Mouse (Mus musculus) liver, embryonic 14.5 days (tissue): ENCODE measurements around the gene Kirrel3. TPM values are rescaled to one million over a fixed set of nuclear protein-coding genes. Genes with fewer than 3 reads are reported as not detected.

Experiments used
- ATAC-seq: fragments of 200-750 bp; cut with Nextera tagmentation; 2 replicates; pipeline ENCODE4 v1.8.0; 2017; ENCODE audit warnings: moderate number of reproducible peaks, mild to moderate bottlenecking, moderate library complexity; ENCODE audit not compliant: insufficient read depth
- DNase-seq, 3 experiments: peaks; one replicate each; pipeline ENCODE4 v3.0.0-alpha.2; 2012 to 2013; ENCODE audit warnings: low read depth in 3 of 3, low spot score in 3 of 3
- H3K27ac ChIP-seq: fragments of 300-500 bp; sonication (generic); 2 replicates; pipeline ENCODE4 v1.5.1; 2014; ENCODE audit warnings: moderate library complexity, mild to moderate bottlenecking, control low read depth, inconsistent platforms
- H3K27me3 ChIP-seq: fragments of 300-500 bp; sonication (generic); 2 replicates; pipeline ENCODE4 v1.6.1; 2014; ENCODE audit warnings: mild to moderate bottlenecking, low read length, moderate library complexity; ENCODE audit not compliant: control insufficient read depth, insufficient read depth
- H3K36me3 ChIP-seq: fragments of 300-500 bp; sonication (generic); replicated peaks from 2 replicates; pipeline ENCODE4 v1.6.1; 2014; ENCODE audit warnings: low read depth; ENCODE audit not compliant: control insufficient read depth, insufficient read depth
- H3K4me1 ChIP-seq, 2 experiments: fragments of 200-500 bp in 1 of 2; fragments of 300-500 bp in 1 of 2; sonication (generic) in 1 of 2; replicated peaks; 2 replicates each; pipeline ENCODE4 v1.6.1; 2012 to 2014; ENCODE audit warnings: antibody characterized with exemption in 1 of 2, inconsistent platforms in 1 of 2, low read length in 1 of 2; ENCODE audit not compliant: control insufficient read depth in 2 of 2, insufficient read depth in 2 of 2
- H3K4me2 ChIP-seq: fragments of 300-500 bp; sonication (generic); 2 replicates; pipeline ENCODE4 v1.6.1; 2014; ENCODE audit warnings: low read depth, mild to moderate bottlenecking, control low read depth, moderate library complexity
- H3K4me3 ChIP-seq, 2 experiments: fragments of 200-500 bp in 1 of 2; fragments of 300-500 bp in 1 of 2; sonication (generic) in 1 of 2; 2 replicates each; pipeline ENCODE4 v1.5.1; 2012 to 2014; ENCODE audit warnings: low read depth in 2 of 2, low read length in 2 of 2, mild to moderate bottlenecking in 2 of 2, control low read depth in 1 of 2, inconsistent platforms in 1 of 2, moderate library complexity in 1 of 2; ENCODE audit not compliant: insufficient read depth in 1 of 2
- H3K9ac ChIP-seq: fragments of 300-500 bp; sonication (generic); replicated peaks from 2 replicates; pipeline ENCODE4 v1.6.1; 2014; ENCODE audit warnings: mild to moderate bottlenecking, control low read depth, moderate library complexity
- H3K9me3 ChIP-seq: fragments of 300-500 bp; sonication (generic); 2 replicates; pipeline ENCODE4 v1.6.1; 2016; ENCODE audit warnings: low read length, mixed read lengths; ENCODE audit not compliant: control insufficient read depth
- CTCF ChIP-seq: IDR thresholded peaks from 2 replicates; pipeline ENCODE4 v1.5.1; 2016; ENCODE audit warnings: antibody characterized with exemption, low read depth, control low read depth
- EP300 ChIP-seq: IDR thresholded peaks from 2 replicates; pipeline ENCODE4 v1.6.1; 2016; ENCODE audit warnings: antibody characterized with exemption, low read depth
- WGBS: fragments of 180-500 bp; shearing (Covaris S2); extraction: QIAGEN DNeasy Blood & Tissue Kit; methylation state at CpG from one replicate; pipeline ENCODE4 v1.1.7; 2014; ENCODE audit not compliant: insufficient replicate concordance; 5-methylcytosine and 5-hydroxymethylcytosine counted together
- polyA plus RNA-seq, 2 experiments: library from polyadenylated mRNA; depleted of rRNA in 1 of 2; stranded (reverse) in 1 of 2; unstranded in 1 of 2; fragments of >200 nt; fragmentation: Nextera tagmentation in 1 of 2; extraction: Ambion mirVana in 1 of 2; gene quantifications; 2 replicates each; pipeline versions ENCODE4 v1.2.1 to v1.2.3; 2012 to 2014

Kirrel3 gene
- polyA plus RNA-seq, 2 experiments = 0.08 TPM; not detected in 1

GRCm38 (mm10) chr9:34619913-34620312 lies 134.2 kb downstream of the Kirrel3 start:
- Histone ChIP-seq H3K4me3 (no peak overlapping the region), H3K27me3 (no peaks in the 10 kb centered on the region), H3K36me3 (no peaks in the 10 kb centered on the region), H3K4me2 (no peak overlapping the region), H3K27ac (no peak overlapping the region), H3K9ac (no peak overlapping the region), H3K9me3 (no peaks in the 10 kb centered on the region), H3K4me1 (no peaks in the 10 kb centered on the region)
- 56% methylated on average over 3 of the region's 3 CpGs for WGBS
- no peak for DNase-seq
- no peak for TF ChIP-seq EP300
- no peak for TF ChIP-seq CTCF
- ATAC-seq = no peak

DNA sequence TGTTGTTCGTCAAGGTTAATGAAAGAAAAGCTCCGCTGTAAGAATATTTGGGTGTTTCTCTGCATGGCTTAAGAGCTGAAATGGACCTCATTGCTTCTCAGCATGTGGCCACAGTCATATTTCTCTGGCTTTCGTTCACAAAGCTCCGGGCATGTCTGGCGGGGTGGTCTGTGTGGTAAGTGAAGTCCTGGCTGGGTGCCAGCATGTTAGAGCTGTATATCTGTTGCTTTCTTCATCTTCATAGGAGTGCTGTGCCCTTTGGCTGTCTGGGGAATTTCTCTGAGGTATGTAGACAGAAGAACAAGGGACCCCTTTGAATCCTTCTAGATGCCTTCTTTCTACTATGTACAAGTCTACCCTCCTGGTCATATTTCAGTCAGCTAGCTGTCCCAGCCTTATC lies 137.8 kb downstream of the Kirrel3 start:
- Histone ChIP-seq H3K4me3 (no peak overlapping the region), H3K9me3 (no peaks in the 10 kb centered on the region), H3K9ac (no peak overlapping the region), H3K27ac (no peak overlapping the region), H3K36me3 (no peaks in the 10 kb centered on the region), H3K4me2 (no peak overlapping the region), H3K27me3 (no peaks in the 10 kb centered on the region), H3K4me1 (no peaks in the 10 kb centered on the region)
- DNase-seq (no peak), ATAC-seq (no peak)
- 67% methylated on average over 5 of the region's 5 CpGs for WGBS
- TF ChIP-seq EP300 = no peak
- TF ChIP-seq CTCF = no peak

GRCm38 (mm10) chr9:34624021-34624420 lies 138.3 kb downstream of the Kirrel3 start:
- DNase-seq = no peak
- no peak overlapping the region for H3K9ac ChIP-seq
- H3K4me2 ChIP-seq = no peak overlapping the region
- no peak for TF ChIP-seq EP300
- TF ChIP-seq CTCF = no peak
- H3K36me3 ChIP-seq = no peaks in the 10 kb centered on the region
- no peak overlapping the region for H3K27ac ChIP-seq
- no peaks in the 10 kb centered on the region for H3K27me3 ChIP-seq
- WGBS = 43% methylated on average over 2 of the region's 2 CpGs
- no peak overlapping the region for H3K4me3 ChIP-seq
- H3K4me1 ChIP-seq = no peaks in the 10 kb centered on the region
- H3K9me3 ChIP-seq = no peaks in the 10 kb centered on the region
- no peak for ATAC-seq

DNA sequence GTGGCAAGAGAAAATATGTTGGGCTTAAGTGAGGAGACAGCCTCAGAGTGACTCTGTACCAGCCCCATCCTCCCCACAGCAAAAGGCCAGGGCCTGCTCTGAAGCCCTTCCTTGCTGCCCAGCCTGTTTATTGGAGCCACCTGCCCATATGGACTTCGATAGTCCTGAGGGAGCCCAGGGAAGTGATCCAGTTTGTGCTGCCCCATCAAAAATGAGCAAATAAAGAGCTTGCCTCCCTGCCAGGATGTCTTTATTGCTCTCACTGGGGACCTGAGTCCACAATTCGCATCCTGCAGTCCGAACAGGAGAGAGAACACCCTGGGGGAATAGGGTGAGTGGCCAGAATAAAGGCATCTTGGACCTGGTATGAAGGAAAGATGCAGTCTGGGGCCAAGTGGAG lies 143.1 kb downstream of the Kirrel3 start:
- WGBS = 40% methylated on average over 3 of the region's 3 CpGs
- TF ChIP-seq EP300 (no peak), CTCF (no peak)
- no peak for ATAC-seq

DNA sequence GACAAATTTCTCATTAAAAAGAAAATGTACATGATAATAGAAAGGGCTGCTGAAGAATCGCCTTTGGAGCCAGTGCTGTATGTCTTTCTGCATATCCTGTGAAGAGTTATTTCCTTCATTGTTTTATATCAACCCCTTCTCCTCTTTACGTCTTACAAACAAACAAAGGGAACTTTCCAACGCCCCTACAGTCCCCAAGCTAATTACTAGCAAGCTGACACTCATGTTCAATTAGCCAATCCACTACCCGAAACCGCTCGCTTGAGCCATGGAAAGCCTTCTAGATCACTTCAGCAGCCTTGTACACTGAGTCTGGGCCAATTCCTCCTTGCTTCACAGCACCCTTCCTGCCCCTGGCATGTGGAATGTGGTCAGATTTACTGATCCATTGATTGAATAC lies 150.0 kb downstream of the Kirrel3 start:
- no peak overlapping the region for H3K27ac ChIP-seq
- TF ChIP-seq EP300 = no peak
- TF ChIP-seq CTCF = no peak

More for the DNA sequence above, 143.1 kb downstream of the Kirrel3 start:
- H3K27ac ChIP-seq = no peak overlapping the region
- no peaks in the 10 kb centered on the region for H3K9me3 ChIP-seq
- no peak for DNase-seq
- no peak overlapping the region for H3K4me2 ChIP-seq
- H3K4me3 ChIP-seq = no peak overlapping the region
- no peaks in the 10 kb centered on the region for H3K4me1 ChIP-seq
- H3K27me3 ChIP-seq = no peaks in the 10 kb centered on the region
- H3K9ac ChIP-seq = no peak overlapping the region
- no peaks in the 10 kb centered on the region for H3K36me3 ChIP-seq

More for the DNA sequence above, 150.0 kb downstream of the Kirrel3 start:
- no peak for ATAC-seq
- Histone ChIP-seq H3K9me3 (no peaks in the 10 kb centered on the region), H3K4me1 (no peaks in the 10 kb centered on the region), H3K27me3 (no peaks in the 10 kb centered on the region), H3K36me3 (no peaks in the 10 kb centered on the region), H3K9ac (no peak overlapping the region), H3K4me3 (no peak overlapping the region), H3K4me2 (no peak overlapping the region)
- DNase-seq = no peak
- 61% methylated on average over 6 of the region's 6 CpGs for WGBS
